Mouse (Mus musculus): ENCODE results near the gene Asic5. TPM values are rescaled to one million over a fixed set of nuclear protein-coding genes. Genes with fewer than 3 reads are reported as not detected.

The Asic5 gene
- polyA plus RNA-seq, 1 experiment from 2014 or later: not detected

- Histone ChIP-seq H3K4me3 (ENCODE audit: low read depth, low read length) (no peak overlapping the region), H3K9ac (ENCODE audit: low read length) (no peak overlapping the region), H3K9me3 (ENCODE audit: control insufficient read depth, low read length) (no peaks in the 10 kb centered on the region), H3K27ac (ENCODE audit: low read depth, low read length) (no peak overlapping the region), H3K27me3 (ENCODE audit: control insufficient read depth, insufficient read depth, low read length) (no peaks in the 10 kb centered on the region), H3K4me2 (ENCODE audit: low read depth) (no peak overlapping the region), H3K36me3 (ENCODE audit: control insufficient read depth, insufficient read depth, low read length) (no peaks in the 10 kb centered on the region), H3K4me1 (ENCODE audit: control insufficient read depth, insufficient read depth, low read length) (no peaks in the 10 kb centered on the region)
- 0 out of 2 replicates have a peak, but pooled peaks have one; percentile 23 for ATAC-seq (ENCODE audit: insufficient read depth, low FRiP score, low TSS enrichment)
- WGBS: 68% methylated on average over 4 of the region's 4 CpGs
- DNase-seq (ENCODE audit: low spot score): no peak
Measured at GRCm38 (mm10) chr3:82048078-82048477, 66.0 kb downstream of the Asic5 start.

GRCm38 (mm10) chr3:82048681-82049080 is 66.6 kb downstream of the Asic5 start:
- Histone ChIP-seq H3K4me3 (ENCODE audit: low read depth, low read length) (no peak overlapping the region), H3K27ac (ENCODE audit: low read depth, low read length) (no peak overlapping the region), H3K9ac (ENCODE audit: low read length) (no peak overlapping the region), H3K4me2 (ENCODE audit: low read depth) (no peak overlapping the region), H3K36me3 (ENCODE audit: control insufficient read depth, insufficient read depth, low read length) (no peaks in the 10 kb centered on the region), H3K4me1 (ENCODE audit: control insufficient read depth, insufficient read depth, low read length) (no peaks in the 10 kb centered on the region), H3K27me3 (ENCODE audit: control insufficient read depth, insufficient read depth, low read length) (no peaks in the 10 kb centered on the region), H3K9me3 (ENCODE audit: control insufficient read depth, low read length) (no peaks in the 10 kb centered on the region)
- DNase-seq (ENCODE audit: low spot score): no peak
- no peak for ATAC-seq (ENCODE audit: insufficient read depth, low FRiP score, low TSS enrichment)
- 63% methylated on average over 7 of the region's 7 CpGs for WGBS

GRCm38 (mm10) chr3:82051468-82051867 is 69.4 kb downstream of the Asic5 start:
- Histone ChIP-seq H3K27ac (ENCODE audit: low read depth, low read length) (no peak overlapping the region), H3K9ac (ENCODE audit: low read length) (no peak overlapping the region), H3K36me3 (ENCODE audit: control insufficient read depth, insufficient read depth, low read length) (no peaks in the 10 kb centered on the region), H3K27me3 (ENCODE audit: control insufficient read depth, insufficient read depth, low read length) (no peaks in the 10 kb centered on the region), H3K4me2 (ENCODE audit: low read depth) (no peak overlapping the region), H3K9me3 (ENCODE audit: control insufficient read depth, low read length) (no peaks in the 10 kb centered on the region), H3K4me1 (ENCODE audit: control insufficient read depth, insufficient read depth, low read length) (no peaks in the 10 kb centered on the region), H3K4me3 (ENCODE audit: low read depth, low read length) (no peak overlapping the region)
- no peak for ATAC-seq (ENCODE audit: insufficient read depth, low FRiP score, low TSS enrichment)
- no peak for DNase-seq (ENCODE audit: low spot score)

- WGBS: 51% methylated on average over 2 of the region's 2 CpGs
- ATAC-seq (ENCODE audit: insufficient read depth, low FRiP score, low TSS enrichment): no peak
- no peak overlapping the region for H3K4me3 ChIP-seq (ENCODE audit: low read depth, low read length)
- no peak for DNase-seq (ENCODE audit: low spot score)
- H3K27ac ChIP-seq (ENCODE audit: low read depth, low read length): no peak overlapping the region
- H3K4me2 ChIP-seq (ENCODE audit: low read depth): no peak overlapping the region
- H3K4me1 ChIP-seq (ENCODE audit: control insufficient read depth, insufficient read depth, low read length): no peaks in the 10 kb centered on the region
- no peaks in the 10 kb centered on the region for H3K36me3 ChIP-seq (ENCODE audit: control insufficient read depth, insufficient read depth, low read length)
- H3K9me3 ChIP-seq (ENCODE audit: control insufficient read depth, low read length): no peaks in the 10 kb centered on the region
- H3K9ac ChIP-seq (ENCODE audit: low read length): no peak overlapping the region
- no peaks in the 10 kb centered on the region for H3K27me3 ChIP-seq (ENCODE audit: control insufficient read depth, insufficient read depth, low read length)
Measured at GRCm38 (mm10) chr3:82052029-82052428, 69.9 kb downstream of the Asic5 start.

GRCm38 (mm10) chr3:82054283-82054974 is 72.3 kb downstream of the Asic5 start:
- Histone ChIP-seq H3K4me1 (ENCODE audit: control insufficient read depth, insufficient read depth, low read length) (no peaks in the 10 kb centered on the region), H3K4me3 (ENCODE audit: low read depth, low read length) (no peak overlapping the region), H3K36me3 (ENCODE audit: control insufficient read depth, insufficient read depth, low read length) (no peaks in the 10 kb centered on the region), H3K4me2 (ENCODE audit: low read depth) (no peak overlapping the region), H3K9ac (ENCODE audit: low read length) (no peak overlapping the region), H3K27ac (ENCODE audit: low read depth, low read length) (no peak overlapping the region), H3K27me3 (ENCODE audit: control insufficient read depth, insufficient read depth, low read length) (no peaks in the 10 kb centered on the region), H3K9me3 (ENCODE audit: control insufficient read depth, low read length) (no peaks in the 10 kb centered on the region)
- WGBS: 71% methylated on average over 5 of the region's 5 CpGs
- no peak for DNase-seq (ENCODE audit: low spot score)
- ATAC-seq (ENCODE audit: insufficient read depth, low FRiP score, low TSS enrichment): no peak

GRCm38 (mm10) chr3:82057201-82057600 is 75.1 kb downstream of the Asic5 start:
- ATAC-seq (ENCODE audit: insufficient read depth, low FRiP score, low TSS enrichment) (no peak), DNase-seq (ENCODE audit: low spot score) (no peak)
- Histone ChIP-seq H3K36me3 (ENCODE audit: control insufficient read depth, insufficient read depth, low read length) (no peaks in the 10 kb centered on the region), H3K4me2 (ENCODE audit: low read depth) (no peak overlapping the region), H3K9me3 (ENCODE audit: control insufficient read depth, low read length) (no peaks in the 10 kb centered on the region), H3K4me1 (ENCODE audit: control insufficient read depth, insufficient read depth, low read length) (no peaks in the 10 kb centered on the region), H3K27ac (ENCODE audit: low read depth, low read length) (no peak overlapping the region), H3K4me3 (ENCODE audit: low read depth, low read length) (no peak overlapping the region), H3K27me3 (ENCODE audit: control insufficient read depth, insufficient read depth, low read length) (no peaks in the 10 kb centered on the region), H3K9ac (ENCODE audit: low read length) (no peak overlapping the region)
- 70% methylated on average over 5 of the region's 5 CpGs for WGBS

GRCm38 (mm10) chr3:82061402-82062180 is 79.5 kb downstream of the Asic5 start:
- Histone ChIP-seq H3K9me3 (ENCODE audit: control insufficient read depth, low read length) (no peaks in the 10 kb centered on the region), H3K27me3 (ENCODE audit: control insufficient read depth, insufficient read depth, low read length) (no peaks in the 10 kb centered on the region), H3K36me3 (ENCODE audit: control insufficient read depth, insufficient read depth, low read length) (no peaks in the 10 kb centered on the region), H3K4me2 (ENCODE audit: low read depth) (no peak overlapping the region), H3K4me3 (ENCODE audit: low read depth, low read length) (no peak overlapping the region), H3K4me1 (ENCODE audit: control insufficient read depth, insufficient read depth, low read length) (no peaks in the 10 kb centered on the region), H3K9ac (ENCODE audit: low read length) (no peak overlapping the region), H3K27ac (ENCODE audit: low read depth, low read length) (no peak overlapping the region)
- ATAC-seq (ENCODE audit: insufficient read depth, low FRiP score, low TSS enrichment): no peak
- DNase-seq (ENCODE audit: low spot score): no peak
- WGBS: 43% methylated on average over 9 of the region's 9 CpGs

- 84% methylated on average over 5 of the region's 5 CpGs for WGBS
- Histone ChIP-seq H3K36me3 (ENCODE audit: control insufficient read depth, insufficient read depth, low read length) (no peaks in the 10 kb centered on the region), H3K4me2 (ENCODE audit: low read depth) (no peak overlapping the region), H3K4me3 (ENCODE audit: low read depth, low read length) (no peak overlapping the region), H3K9ac (ENCODE audit: low read length) (no peak overlapping the region), H3K27ac (ENCODE audit: low read depth, low read length) (no peak overlapping the region), H3K27me3 (ENCODE audit: control insufficient read depth, insufficient read depth, low read length) (no peaks in the 10 kb centered on the region), H3K4me1 (ENCODE audit: control insufficient read depth, insufficient read depth, low read length) (no peaks in the 10 kb centered on the region), H3K9me3 (ENCODE audit: control insufficient read depth, low read length) (no peaks in the 10 kb centered on the region)
- no peak for DNase-seq (ENCODE audit: low spot score)
- ATAC-seq (ENCODE audit: insufficient read depth, low FRiP score, low TSS enrichment): no peak
Measured at GRCm38 (mm10) chr3:82067830-82068229, 85.7 kb downstream of the Asic5 start.
